Comparison of ENCODE assay signal across 28 mouse cellular contexts in genomic region chr17:29579579-29580126, GRCm38 (mm10). TPM values are rescaled to one million over a fixed set of nuclear protein-coding genes. Genes with fewer than 3 reads are reported as not detected.
A peak's percentile ranks its signal among the peaks of the same experiment; 100 is the strongest.
DNase-seq lines count a peak whose midpoint lies in the region; ATAC-seq and TF ChIP-seq lines count a peak whose summit lies in the region.
"Had no signal": no experiment of that assay in that cellular context is flagged by ENCODE, and none has a peak within 500 bp of the region (broad histone marks: within the 10 kb centered on the region; RNA-seq: fewer than 3 reads in every experiment).

No protein-coding gene starts in this region.

- peak; percentile 90 for ATAC-seq in lung, postnatal 0 days
- ATAC-seq: inflammation-experienced regulatory T-cells, adult 6 months; midbrain, embryonic 16.5 days had no signal

- H3K36me3 ChIP-seq in kidney, adult 2 months (ENCODE audit: control insufficient read depth, insufficient read depth, low read length) = no peaks in the 10 kb centered on the region
- H3K36me3 ChIP-seq in lung, postnatal 0 days (ENCODE audit: insufficient read depth, low read length) = peaks cover 13% of the 10 kb centered on the region; the same call in 1 of the 2 replicates
- H3K36me3 ChIP-seq in heart, adult 2 months (ENCODE audit: control insufficient read depth, insufficient read depth, low read length) = no peaks in the 10 kb centered on the region

- 69% methylated on average over 4 of the region's 4 CpGs for WGBS in kidney, adult 2 months
- 57% methylated on average over 4 of the region's 4 CpGs for WGBS in lung, postnatal 0 days
- 48% methylated on average over 4 of the region's 4 CpGs for WGBS in large intestine, adult 2 months
- WGBS in heart, adult 2 months = 89% methylated on average over 4 of the region's 4 CpGs

- H3K9ac ChIP-seq in lung, postnatal 0 days (replicated peaks; ENCODE audit: low read depth) = no peak overlapping the region
- no peak overlapping the region for H3K9ac ChIP-seq in heart, adult 2 months (ENCODE audit: low read depth, low read length)
- H3K9ac ChIP-seq: forebrain, embryonic 12.5 days; heart, embryonic 12.5 days; hindbrain, embryonic 13.5 days; neural tube, embryonic 15.5 days had no signal

- H3K27me3 ChIP-seq in kidney, adult 2 months (replicated peaks; ENCODE audit: control insufficient read depth, insufficient read depth, low read length) = no peaks in the 10 kb centered on the region
- no peaks in the 10 kb centered on the region for H3K27me3 ChIP-seq in lung, postnatal 0 days (replicated peaks; ENCODE audit: insufficient read depth, low read length)
- no peaks in the 10 kb centered on the region for H3K27me3 ChIP-seq in heart, adult 2 months (ENCODE audit: control insufficient read depth, insufficient read depth, low read length)
- H3K27me3 ChIP-seq: CH12.LX; forebrain, embryonic 12.5 days; heart, embryonic 12.5 days; hindbrain, embryonic 13.5 days; megakaryocyte, embryonic 14.5 days; neural tube, embryonic 15.5 days had no signal

- no peak for TF ChIP-seq CTCF in kidney, adult 2 months (conservative IDR thresholded peaks at IDR 0.05; ENCODE audit: insufficient read depth, insufficient read length, low read depth, low read length)
- TF ChIP-seq CTCF in lung, postnatal 0 days (IDR thresholded peaks at IDR 0.05) = no peak
- TF ChIP-seq CTCF in heart, adult 2 months (IDR thresholded peaks at IDR 0.05) = no peak
- TF ChIP-seq CTCF in left cerebral cortex, adult 2 months (IDR thresholded peaks at IDR 0.05) = no peak

- H3K27ac ChIP-seq in kidney, adult 2 months (ENCODE audit: insufficient read depth, low read depth, low read length) = peak overlapping the region; percentile 95
- 0 out of 2 replicates have a peak overlapping the region, but pooled peaks have one; percentile 38 for H3K27ac ChIP-seq in lung, postnatal 0 days (ENCODE audit: low read length)
- no peak overlapping the region for H3K27ac ChIP-seq in heart, adult 2 months
- H3K27ac ChIP-seq in left cerebral cortex, adult 2 months = no peak overlapping the region
- H3K27ac ChIP-seq: forebrain, embryonic 12.5 days; gastrocnemius, adult 2 months; hindbrain, embryonic 13.5 days; neural tube, embryonic 15.5 days had no signal

- TF ChIP-seq POLR2A in kidney, adult 2 months (IDR thresholded peaks at IDR 0.05; ENCODE audit: low read depth, low read length) = no peak
- no peak for TF ChIP-seq POLR2A in heart, adult 2 months (IDR thresholded peaks at IDR 0.05; ENCODE audit: insufficient read depth, low read depth, low read length)

- DNase-seq in kidney, adult 2 months = peak; percentile 85
- DNase-seq in kidney, postnatal 10 days = no peak
- DNase-seq in lung, postnatal 0 days (ENCODE audit: low spot score) = peak; percentile 70
- no peak for DNase-seq in lung, postnatal 14 days
- peak; percentile 14 for DNase-seq in large intestine, adult 2 months (ENCODE audit: low read depth, low spot score)
- peak; percentile 59 for DNase-seq in yolk sac, embryonic 10.5 days (ENCODE audit: low spot score)
- no peak for DNase-seq in heart, adult 2 months
- DNase-seq in left cerebral cortex, adult 2 months (ENCODE audit: extremely low spot score in 1 of 2, low spot score in 2 of 2) = no peak
- DNase-seq: adrenal gland, postnatal 25 days; cerebellum, adult 11-12 months; cerebellum, postnatal 25 days; gastrocnemius, adult 2 months; heart, postnatal 14 days had no signal

- intact Hi-C loops in heart, adult 2 months (cut with DNase I) = no loop called here
- intact Hi-C loops in left cerebral cortex, adult 2 months (cut with DNase I) = no loop called here

- H3K4me2 ChIP-seq in lung, postnatal 0 days (replicated peaks; ENCODE audit: low read depth, low read length) = no peak overlapping the region
- H3K4me2 ChIP-seq: forebrain, embryonic 12.5 days; heart, embryonic 12.5 days; hindbrain, embryonic 13.5 days; neural tube, embryonic 15.5 days had no signal

- peaks cover 16% of the 10 kb centered on the region; the same call in 1 of the 2 replicates for H3K4me1 ChIP-seq in kidney, adult 2 months (ENCODE audit: control insufficient read depth, insufficient read depth, low read length)
- no peaks in the 10 kb centered on the region for H3K4me1 ChIP-seq in lung, postnatal 0 days (ENCODE audit: insufficient read depth, low read depth, low read length)
- no peaks in the 10 kb centered on the region for H3K4me1 ChIP-seq in heart, adult 2 months (ENCODE audit: control insufficient read depth, insufficient read depth, low read length)
- H3K4me1 ChIP-seq: forebrain, embryonic 12.5 days; hindbrain, embryonic 13.5 days; neural tube, embryonic 15.5 days had no signal

- TF ChIP-seq EP300 in lung, postnatal 0 days (IDR thresholded peaks at IDR 0.05) = no peak
- no peak for TF ChIP-seq EP300 in heart, adult 2 months (IDR thresholded peaks at IDR 0.05; ENCODE audit: insufficient read depth, low read depth, low read length)

- no peaks in the 10 kb centered on the region for H3K79me2 ChIP-seq in heart, adult 2 months (replicated peaks; ENCODE audit: control insufficient read depth, insufficient read depth, low read length)

- H3K9me3 ChIP-seq in lung, postnatal 0 days (ENCODE audit: low read length) = no peaks in the 10 kb centered on the region
- H3K9me3 ChIP-seq: forebrain, embryonic 12.5 days; heart, embryonic 12.5 days; hindbrain, embryonic 13.5 days; megakaryocyte, embryonic 14.5 days; neural tube, embryonic 15.5 days had no signal

- H3K4me3 ChIP-seq in kidney, adult 2 months (ENCODE audit: insufficient read depth, low read depth, low read length) = no peak overlapping the region
- no peak overlapping the region for H3K4me3 ChIP-seq in lung, postnatal 0 days (ENCODE audit: low read depth, low read length)
- no peak overlapping the region for H3K4me3 ChIP-seq in heart, adult 2 months
- H3K4me3 ChIP-seq in left cerebral cortex, adult 2 months = no peak overlapping the region
- H3K4me3 ChIP-seq: forebrain, embryonic 12.5 days; gastrocnemius, adult 2 months; heart, embryonic 12.5 days; hindbrain, embryonic 13.5 days; megakaryocyte, embryonic 14.5 days; neural tube, embryonic 15.5 days had no signal

RNA-seq across cellular contexts. Expression of gene Tmem217, which starts 27.5 kb away (rescaled TPM):
- polyA plus RNA-seq in kidney, adult 2 months (2012; rRNA removed) = 1.3 and 1.7 TPM in 2 replicates
- polyA plus RNA-seq in lung, postnatal 0 days (2015; fragmentation: Nextera tagmentation; extraction: Ambion mirVana) = 0.31 and 0.76 TPM in 2 replicates
- not detected in 2 replicates for polyA plus RNA-seq in large intestine, adult 2 months (2012; rRNA removed)
- total RNA-seq in heart, adult 2 months (2021) = not detected
- 0.47 TPM in 1 of 2 replicates, not detected in the other for polyA plus RNA-seq in heart, adult 2 months (2012; rRNA removed)
- total RNA-seq in left cerebral cortex, adult 2 months (2021) = not detected
- total RNA-seq: gastrocnemius, adult 2 months; heart, postnatal 14 days; layer of hippocampus, postnatal 10 days had no signal
- polyA plus RNA-seq: liver, embryonic 16.5 days; spleen, adult 2 months had no signal

RNA-seq across cellular contexts. Expression of gene Tbc1d22b, which starts 30.1 kb away (rescaled TPM):
- 30.0 and 34.5 TPM in 2 replicates for polyA plus RNA-seq in kidney, adult 2 months (2012; rRNA removed)
- 5.9 and 6.7 TPM in 2 replicates for polyA plus RNA-seq in lung, postnatal 0 days (2015; fragmentation: Nextera tagmentation; extraction: Ambion mirVana)
- 17.2 and 21.8 TPM in 2 replicates for polyA plus RNA-seq in large intestine, adult 2 months (2012; rRNA removed)
- total RNA-seq in heart, adult 2 months (2021) = 10 to 100 TPM; 12.8 to 13.8 TPM
- polyA plus RNA-seq in heart, adult 2 months (2012; rRNA removed) = 15.3 and 16.9 TPM in 2 replicates
- 10 to 100 TPM; 39.7 to 40.8 TPM for total RNA-seq in left cerebral cortex, adult 2 months (2021)

RNA-seq across cellular contexts. Expression of gene Gm17657, which starts 30.2 kb away (rescaled TPM):
- not detected in 2 replicates for polyA plus RNA-seq in kidney, adult 2 months (2012; rRNA removed)
- polyA plus RNA-seq in lung, postnatal 0 days (2015; fragmentation: Nextera tagmentation; extraction: Ambion mirVana) = not detected in 2 replicates
- not detected in 2 replicates for polyA plus RNA-seq in large intestine, adult 2 months (2012; rRNA removed)
- total RNA-seq in heart, adult 2 months (2021) = not detected
- polyA plus RNA-seq in heart, adult 2 months (2012; rRNA removed) = not detected in 2 replicates
- total RNA-seq in left cerebral cortex, adult 2 months (2021) = not detected
- total RNA-seq: adrenal gland, postnatal 25 days; gastrocnemius, adult 2 months; heart, postnatal 14 days; layer of hippocampus, postnatal 10 days; left cerebral cortex, postnatal 14 days had no signal
- polyA plus RNA-seq: forebrain, embryonic 12.5 days; gonadal fat pad, adult 2 months; heart, embryonic 12.5 days; hindbrain, embryonic 13.5 days; liver, embryonic 16.5 days; midbrain, embryonic 16.5 days; neural tube, embryonic 15.5 days; spleen, adult 2 months; stomach, embryonic 14.5 days; thymus, postnatal 0 days had no signal

RNA-seq across cellular contexts. Expression of gene Rnf8, which starts 34.9 kb away (rescaled TPM):
- 27.1 and 31.3 TPM in 2 replicates for polyA plus RNA-seq in kidney, adult 2 months (2012; rRNA removed)
- 43.3 and 43.7 TPM in 2 replicates for polyA plus RNA-seq in lung, postnatal 0 days (2015; fragmentation: Nextera tagmentation; extraction: Ambion mirVana)
- polyA plus RNA-seq in large intestine, adult 2 months (2012; rRNA removed) = 18.0 and 18.8 TPM in 2 replicates
- total RNA-seq in heart, adult 2 months (2021) = 10 to 100 TPM; 15.6 to 18.1 TPM
- polyA plus RNA-seq in heart, adult 2 months (2012; rRNA removed) = 17.6 and 19.2 TPM in 2 replicates
- 10 to 100 TPM; 67.2 to 76.2 TPM for total RNA-seq in left cerebral cortex, adult 2 months (2021)

RNA-seq across cellular contexts. Expression of gene Gm28043, which starts 35.0 kb away (rescaled TPM):
- polyA plus RNA-seq in kidney, adult 2 months (2012; rRNA removed) = 0.63 and 0.71 TPM in 2 replicates
- 0.99 and 1.6 TPM in 2 replicates for polyA plus RNA-seq in lung, postnatal 0 days (2015; fragmentation: Nextera tagmentation; extraction: Ambion mirVana)
- polyA plus RNA-seq in large intestine, adult 2 months (2012; rRNA removed) = 0.25 and 1.1 TPM in 2 replicates
- total RNA-seq in heart, adult 2 months (2021) = 1 to 10 TPM; 1.0 to 1.1 TPM
- polyA plus RNA-seq in heart, adult 2 months (2012; rRNA removed) = 0.39 and 0.91 TPM in 2 replicates
- total RNA-seq in left cerebral cortex, adult 2 months (2021) = 1 to 10 TPM; 4.5 to 4.8 TPM

Comparison
In these comparisons a context has a peak if more than half of its experiments do, and no peak if none do; other contexts are left out.
1. DNase-seq: peak in kidney, adult 2 months (single experiment), lung, postnatal 0 days (single experiment), large intestine, adult 2 months (single experiment) and yolk sac, embryonic 10.5 days (single experiment); none in kidney, postnatal 10 days (single experiment), lung, postnatal 14 days (single experiment), heart, adult 2 months (0 of 2) and left cerebral cortex, adult 2 months (0 of 2).
2. H3K27ac ChIP-seq: peak in kidney, adult 2 months (single experiment) and lung, postnatal 0 days (single experiment); none in heart, adult 2 months (single experiment) and left cerebral cortex, adult 2 months (single experiment).